Mouse (Mus musculus) kidney, embryonic 14.5 days (tissue): ENCODE data around the gene 1500009C09Rik. TPM values are rescaled to one million over a fixed set of nuclear protein-coding genes. Genes with fewer than 3 reads are reported as not detected.
A peak's percentile ranks its signal among the peaks of the same experiment; 100 is the strongest.

ENCODE experiments used
- ATAC-seq: fragments of 200-750 bp; cut with Nextera tagmentation; 2 replicates; pipeline ENCODE4 v1.8.0; 2017; ENCODE audit warnings: moderate number of reproducible peaks, mild to moderate bottlenecking, moderate TSS enrichment, moderate library complexity; ENCODE audit not compliant: low FRiP score, low TSS enrichment
- H3K27ac ChIP-seq: fragments of 300-500 bp; sonication (generic); 2 replicates; pipeline ENCODE4 v1.5.1; 2014; ENCODE audit warnings: low read depth, mild to moderate bottlenecking, low read length, moderate library complexity, mixed read lengths
- H3K27me3 ChIP-seq: fragments of 300-500 bp; sonication (generic); 2 replicates; pipeline ENCODE4 v1.6.1; 2014; ENCODE audit warnings: mild to moderate bottlenecking, low read length; ENCODE audit not compliant: control insufficient read depth, insufficient read depth
- H3K36me3 ChIP-seq: fragments of 300-500 bp; sonication (generic); 2 replicates; pipeline ENCODE4 v1.6.1; 2014; ENCODE audit warnings: low read length, mixed read lengths; ENCODE audit not compliant: control insufficient read depth, insufficient read depth
- H3K4me1 ChIP-seq: fragments of 300-500 bp; sonication (generic); 2 replicates; pipeline ENCODE4 v1.6.1; 2014; ENCODE audit warnings: low read length, mixed read lengths; ENCODE audit not compliant: control insufficient read depth, insufficient read depth
- H3K4me2 ChIP-seq: fragments of 300-500 bp; sonication (generic); replicated peaks from 2 replicates; pipeline ENCODE4 v1.6.1; 2014; ENCODE audit warnings: low read depth, mild to moderate bottlenecking, low read length
- H3K4me3 ChIP-seq: fragments of 300-500 bp; sonication (generic); 2 replicates; pipeline ENCODE4 v1.5.1; 2014; ENCODE audit warnings: mild to moderate bottlenecking, low read length
- H3K9ac ChIP-seq: fragments of 300-500 bp; sonication (generic); 2 replicates; pipeline ENCODE4 v1.6.1; 2014; ENCODE audit warnings: low read depth, mild to moderate bottlenecking, low read length, moderate library complexity
- H3K9me3 ChIP-seq: fragments of 300-500 bp; sonication (generic); 2 replicates; pipeline ENCODE4 v1.6.1; 2016; ENCODE audit warnings: low read length; ENCODE audit not compliant: control insufficient read depth
- WGBS: fragments of 180-500 bp; shearing (Covaris S2); extraction: QIAGEN DNeasy Blood & Tissue Kit; methylation state at CpG from one replicate; pipeline ENCODE4 v1.1.7; 2014; 5-methylcytosine and 5-hydroxymethylcytosine counted together
- polyA plus RNA-seq: library from polyadenylated mRNA; unstranded; fragments of >200 nt; fragmentation: Nextera tagmentation; extraction: Ambion mirVana; gene quantifications from 2 replicates; pipeline ENCODE4 v1.2.1, GENCODE M21; 2014

1500009C09Rik gene
- polyA plus RNA-seq, 1 experiment from 2014 or later, result not detected

- 69% methylated on average over 5 of the region's 5 CpGs for WGBS
- no peak overlapping the region for H3K9ac ChIP-seq
- no peak for ATAC-seq
- no peaks in the 10 kb centered on the region for H3K9me3 ChIP-seq
- H3K4me3 ChIP-seq, result no peak overlapping the region
- peaks cover 9% of the 10 kb centered on the region; the same call in 1 of the 2 replicates for H3K4me1 ChIP-seq
- no peak overlapping the region for H3K27ac ChIP-seq
- no peak overlapping the region for H3K4me2 ChIP-seq
- peaks cover 19% of the 10 kb centered on the region for H3K27me3 ChIP-seq
- no peaks in the 10 kb centered on the region; the same call in 1 of the 2 replicates for H3K36me3 ChIP-seq
These were observed 25.4 kb downstream of the 1500009C09Rik start for GRCm38 (mm10) chr15:82277591-82277990.

DNA sequence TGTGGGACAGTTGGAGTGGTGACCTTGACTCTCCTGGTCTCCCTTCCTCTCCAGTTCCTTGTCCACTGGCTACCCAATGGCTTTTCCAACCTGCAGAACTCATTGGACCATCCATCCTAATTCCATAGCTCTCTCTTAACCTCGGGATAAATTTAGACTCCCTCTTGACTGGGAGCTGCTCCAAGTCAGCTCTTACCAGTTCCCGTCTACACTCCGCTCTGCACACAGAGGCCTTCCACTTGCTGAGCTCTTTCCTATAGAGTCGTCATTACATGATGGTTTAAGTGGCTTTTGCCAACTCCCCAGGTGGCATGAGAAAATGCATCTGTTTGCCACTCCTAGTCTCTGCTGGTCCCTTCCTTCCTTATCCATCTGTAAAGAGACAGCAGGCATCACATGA lies 28.4 kb downstream of the 1500009C09Rik start:
- Histone ChIP-seq H3K4me1 (peaks cover 5% of the 10 kb centered on the region; the same call in 1 of the 2 replicates), H3K4me3 (no peak overlapping the region), H3K4me2 (no peak overlapping the region), H3K9me3 (no peaks in the 10 kb centered on the region), H3K27ac (no peak overlapping the region), H3K27me3 (peaks cover 4% of the 10 kb centered on the region; the same call in 1 of the 2 replicates), H3K36me3 (peaks cover 6% of the 10 kb centered on the region; the same call in 1 of the 2 replicates), H3K9ac (no peak overlapping the region)
- WGBS, result 91% methylated on average over 4 of the region's 4 CpGs
- ATAC-seq, result no peak

DNA sequence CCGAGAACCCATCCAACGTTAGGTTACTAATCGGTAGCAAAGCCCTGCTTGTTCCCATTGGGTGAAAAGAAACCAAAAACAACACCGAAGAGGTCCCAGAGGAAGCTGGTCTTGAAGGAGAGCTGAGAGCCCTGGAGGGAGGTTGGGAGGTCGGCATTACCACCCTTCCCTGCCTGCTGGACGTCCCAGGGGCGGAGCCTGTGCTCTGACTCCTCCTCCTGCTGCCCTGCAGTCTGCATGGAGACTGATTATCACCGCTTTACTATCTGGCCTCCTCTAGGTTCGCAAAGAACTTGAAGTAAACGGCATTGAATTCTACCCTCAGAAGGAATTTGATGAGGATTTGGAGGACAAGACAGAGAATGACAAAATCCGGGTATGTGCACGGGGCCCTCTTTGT lies 34.0 kb downstream of the 1500009C09Rik start:
- H3K9me3 ChIP-seq, result no peaks in the 10 kb centered on the region
- H3K9ac ChIP-seq, result no peak overlapping the region
- H3K36me3 ChIP-seq, result peaks cover 10% of the 10 kb centered on the region; the same call in 1 of the 2 replicates
- no peaks in the 10 kb centered on the region for H3K4me1 ChIP-seq
- no peaks in the 10 kb centered on the region for H3K27me3 ChIP-seq
- H3K27ac ChIP-seq, result no peak overlapping the region
- ATAC-seq, result no peak
- H3K4me3 ChIP-seq, result no peak overlapping the region
- 64% methylated on average over 12 of the region's 12 CpGs for WGBS
- no peak overlapping the region for H3K4me2 ChIP-seq

DNA sequence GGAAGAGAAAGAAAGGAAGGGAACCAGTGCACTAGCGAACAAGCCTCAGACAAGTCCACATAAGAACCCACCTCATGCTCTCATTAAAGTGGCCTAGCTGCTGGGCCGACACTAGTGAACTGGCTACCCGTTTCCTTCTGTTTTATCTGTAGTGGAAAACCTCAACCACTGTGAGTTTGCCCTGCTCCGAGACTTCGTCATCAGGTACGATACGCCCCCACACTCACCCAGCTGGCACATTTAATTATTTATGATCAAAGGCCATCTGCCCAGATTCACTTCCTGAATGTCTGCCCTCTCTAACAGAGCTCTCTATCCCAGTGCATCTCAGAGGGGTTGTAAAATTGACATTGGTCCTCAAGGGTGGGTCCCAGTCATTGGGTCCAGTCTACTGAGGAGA lies 38.1 kb downstream of the 1500009C09Rik start:
- H3K9ac ChIP-seq, result no peak overlapping the region
- no peak overlapping the region for H3K4me3 ChIP-seq
- H3K9me3 ChIP-seq, result no peaks in the 10 kb centered on the region
- WGBS, result 76% methylated on average over 7 of the region's 7 CpGs
- peaks cover 4% of the 10 kb centered on the region; the same call in 1 of the 2 replicates for H3K36me3 ChIP-seq
- no peaks in the 10 kb centered on the region for H3K27me3 ChIP-seq
- no peak for ATAC-seq
- H3K27ac ChIP-seq, result no peak overlapping the region
- no peak overlapping the region for H3K4me2 ChIP-seq
- peaks cover 11% of the 10 kb centered on the region for H3K4me1 ChIP-seq

GRCm38 (mm10) chr15:82292851-82293250 lies 40.7 kb downstream of the 1500009C09Rik start:
- Histone ChIP-seq H3K27ac (no peak overlapping the region), H3K4me3 (no peak overlapping the region), H3K4me1 (peaks cover 11% of the 10 kb centered on the region), H3K9ac (no peak overlapping the region), H3K9me3 (no peaks in the 10 kb centered on the region), H3K36me3 (peaks cover 4% of the 10 kb centered on the region; the same call in 1 of the 2 replicates), H3K4me2 (peak overlapping the region; percentile 27; the same call in 1 of the 2 replicates), H3K27me3 (no peaks in the 10 kb centered on the region)
- 0 out of 2 replicates have a peak, but pooled peaks have one; percentile 10 for ATAC-seq
- WGBS, result 13% methylated on average over 5 of the region's 5 CpGs

- H3K27me3 ChIP-seq, result no peaks in the 10 kb centered on the region
- no peaks in the 10 kb centered on the region for H3K9me3 ChIP-seq
- WGBS, result 5% methylated on average over 7 of the region's 7 CpGs
- peaks cover 11% of the 10 kb centered on the region for H3K4me1 ChIP-seq
- H3K4me3 ChIP-seq, result no peak overlapping the region; the same call in 1 of the 2 replicates
- peak overlapping the region; percentile 27 for H3K4me2 ChIP-seq
- H3K27ac ChIP-seq, result no peak overlapping the region
- H3K9ac ChIP-seq, result no peak overlapping the region
- peaks cover 4% of the 10 kb centered on the region; the same call in 1 of the 2 replicates for H3K36me3 ChIP-seq
- peak; percentile 84 for ATAC-seq
These were observed 41.1 kb downstream of the 1500009C09Rik start for GRCm38 (mm10) chr15:82293271-82293711.

GRCm38 (mm10) chr15:82294059-82294458 lies 41.9 kb downstream of the 1500009C09Rik start:
- Histone ChIP-seq H3K4me1 (peaks cover 11% of the 10 kb centered on the region), H3K9me3 (no peaks in the 10 kb centered on the region), H3K4me3 (no peak overlapping the region), H3K36me3 (no peaks in the 10 kb centered on the region; the same call in 1 of the 2 replicates), H3K27me3 (no peaks in the 10 kb centered on the region), H3K9ac (no peak overlapping the region), H3K4me2 (no peak overlapping the region), H3K27ac (no peak overlapping the region)
- 59% methylated on average over 8 of the region's 8 CpGs for whole genome bisulfite sequencing
- ATAC-seq, result no peak

DNA sequence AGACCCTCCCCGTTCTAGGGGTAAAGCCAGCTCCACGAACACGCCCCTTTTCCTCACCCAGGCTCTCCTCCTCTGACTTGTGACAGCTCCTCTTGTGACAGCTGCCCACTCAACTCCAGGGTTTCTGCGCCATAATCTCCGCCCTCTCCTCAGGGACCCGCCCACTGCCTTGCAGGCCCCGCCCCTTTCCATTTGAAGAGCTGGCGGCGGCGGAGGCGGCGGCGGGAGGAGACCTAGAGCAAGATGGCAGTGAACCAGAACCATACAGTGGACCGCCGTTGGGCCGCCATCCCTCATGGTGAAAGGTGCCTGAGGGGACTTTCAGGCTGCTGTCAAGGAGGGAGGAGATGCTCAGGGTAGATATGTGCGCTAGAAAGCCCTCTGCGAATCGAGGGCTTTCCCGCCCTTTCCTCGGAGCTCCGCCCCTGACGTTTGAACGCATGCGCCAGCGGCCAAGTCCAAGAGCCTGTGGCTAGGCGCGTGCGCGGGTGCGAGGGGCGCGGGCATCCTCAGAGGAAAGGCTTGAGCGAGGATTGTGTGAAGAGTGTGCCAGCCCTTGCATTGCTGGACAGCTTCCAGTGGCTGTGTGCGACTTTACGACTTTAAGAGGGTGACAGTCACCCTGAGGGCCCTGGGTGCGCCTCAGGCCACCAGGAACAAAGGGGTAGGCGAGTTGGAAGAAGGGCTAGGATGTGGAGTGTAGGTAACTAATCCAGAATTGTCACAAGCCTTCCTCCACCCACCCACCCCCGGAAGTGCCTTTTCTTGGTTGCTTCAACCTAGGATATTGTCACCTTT lies 46.8 kb downstream of the 1500009C09Rik start, which contains the start of gene Wbp2nl:
Gene Wbp2nl (plus strand): TSS at position 191 of the 798 bp plus-strand sequence.
- no peak within 1 kb of the TSS for H3K4me2 ChIP-seq
- no peaks in the 10 kb centered on the region for H3K27me3 ChIP-seq
- no peaks in the 10 kb centered on the region for H3K4me1 ChIP-seq
- peak; percentile 52; the same call in 1 of the 2 replicates for ATAC-seq
- H3K36me3 ChIP-seq, result no peaks in the 10 kb centered on the region
- H3K27ac ChIP-seq, result no peak within 1 kb of the TSS
- 65% methylated on average over 39 of the region's 39 CpGs for WGBS
- no peaks in the 10 kb centered on the region for H3K9me3 ChIP-seq
- no peak within 1 kb of the TSS for H3K4me3 ChIP-seq
- no peak within 1 kb of the TSS for H3K9ac ChIP-seq

GRCm38 (mm10) chr15:82307107-82307506 lies 54.9 kb downstream of the 1500009C09Rik start:
- 80% methylated on average over 3 of the region's 3 CpGs for WGBS
- ATAC-seq, result no peak
- no peak overlapping the region for H3K4me3 ChIP-seq
- H3K36me3 ChIP-seq, result no peaks in the 10 kb centered on the region
- H3K9ac ChIP-seq, result no peak overlapping the region
- no peak overlapping the region for H3K27ac ChIP-seq
- no peak overlapping the region for H3K4me2 ChIP-seq
- H3K27me3 ChIP-seq, result no peaks in the 10 kb centered on the region
- no peaks in the 10 kb centered on the region for H3K4me1 ChIP-seq
- H3K9me3 ChIP-seq, result no peaks in the 10 kb centered on the region
